Mouse (Mus musculus): Measurements from ENCODE around the gene Panx3. TPM values are rescaled to one million over a fixed set of nuclear protein-coding genes. Genes with fewer than 3 reads are reported as not detected.

Gene Panx3
- polyA plus RNA-seq (2016; fragmentation: Nextera tagmentation; extraction: Ambion mirVana), result 0.31 TPM in 1 of 2 replicates, not detected in the other

DNA sequence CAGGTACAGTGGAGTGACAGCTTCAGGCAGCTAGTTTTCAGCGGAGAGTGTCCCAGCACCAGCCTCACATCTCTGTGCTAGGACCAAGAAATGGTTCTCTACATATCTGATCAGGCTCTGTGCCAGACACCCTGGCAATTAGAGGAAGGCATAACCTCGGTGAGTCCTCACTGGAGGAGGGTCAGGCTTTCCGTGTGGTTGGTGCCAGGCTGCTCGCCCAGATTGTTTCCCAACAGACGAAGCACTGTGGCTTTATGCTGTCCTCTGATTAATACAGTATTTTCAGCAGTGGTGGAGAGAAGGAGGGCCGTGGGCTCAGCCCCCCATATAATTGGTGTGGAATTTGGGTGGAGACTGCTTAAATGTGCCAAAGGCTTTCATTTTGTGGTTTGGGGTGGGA, at the start of gene Panx3:
TSS of gene Panx3 (minus strand) at position 121 of the 400 bp plus-strand sequence.
- H3K4me3 ChIP-seq, result no peak within 1 kb of the TSS
- no peaks in the 10 kb centered on the region for H3K36me3 ChIP-seq
- no peaks in the 10 kb centered on the region for H3K27me3 ChIP-seq (ENCODE audit: insufficient read depth, poor library complexity, severe bottlenecking)
- H3K27ac ChIP-seq, result no peak within 1 kb of the TSS
- peaks cover 20% of the 10 kb centered on the region for H3K4me1 ChIP-seq
- no peak for DNase-seq (ENCODE audit: low spot score)
- no peaks in the 10 kb centered on the region for H3K9me3 ChIP-seq
- WGBS, result 63% methylated on average over 6 of the region's 6 CpGs

DNA sequence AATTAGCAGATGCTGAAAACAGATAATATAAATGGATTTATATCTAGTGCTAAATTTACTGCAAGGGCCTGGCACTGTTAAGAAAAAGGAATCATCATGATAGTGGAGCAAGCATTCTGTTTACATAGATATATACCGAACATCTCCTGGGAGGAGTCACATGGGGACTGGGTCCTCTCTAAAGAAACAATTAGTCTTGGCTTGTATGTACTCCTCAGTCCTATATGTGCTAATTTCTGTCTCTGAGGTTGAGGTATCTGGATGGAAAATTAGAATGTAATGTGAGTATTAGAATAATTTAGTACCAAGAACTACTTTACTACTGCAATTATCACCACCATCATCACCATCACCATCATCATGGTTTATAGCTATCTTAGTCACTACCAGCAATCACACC, 47.1 kb upstream of the Panx3 start, which contains the start of gene Olfr160:
TSS of gene Olfr160 (minus strand) at position 101 of the 400 bp plus-strand sequence.
- Histone ChIP-seq H3K9me3 (no peaks in the 10 kb centered on the region), H3K4me1 (no peaks in the 10 kb centered on the region), H3K36me3 (no peaks in the 10 kb centered on the region), H3K27ac (no peak within 1 kb of the TSS), H3K27me3 (ENCODE audit: insufficient read depth, poor library complexity, severe bottlenecking) (no peaks in the 10 kb centered on the region), H3K4me3 (no peak within 1 kb of the TSS)
- DNase-seq (ENCODE audit: low spot score), result no peak
- 75% methylated on average over 1 of the region's 1 CpGs for WGBS

DNA sequence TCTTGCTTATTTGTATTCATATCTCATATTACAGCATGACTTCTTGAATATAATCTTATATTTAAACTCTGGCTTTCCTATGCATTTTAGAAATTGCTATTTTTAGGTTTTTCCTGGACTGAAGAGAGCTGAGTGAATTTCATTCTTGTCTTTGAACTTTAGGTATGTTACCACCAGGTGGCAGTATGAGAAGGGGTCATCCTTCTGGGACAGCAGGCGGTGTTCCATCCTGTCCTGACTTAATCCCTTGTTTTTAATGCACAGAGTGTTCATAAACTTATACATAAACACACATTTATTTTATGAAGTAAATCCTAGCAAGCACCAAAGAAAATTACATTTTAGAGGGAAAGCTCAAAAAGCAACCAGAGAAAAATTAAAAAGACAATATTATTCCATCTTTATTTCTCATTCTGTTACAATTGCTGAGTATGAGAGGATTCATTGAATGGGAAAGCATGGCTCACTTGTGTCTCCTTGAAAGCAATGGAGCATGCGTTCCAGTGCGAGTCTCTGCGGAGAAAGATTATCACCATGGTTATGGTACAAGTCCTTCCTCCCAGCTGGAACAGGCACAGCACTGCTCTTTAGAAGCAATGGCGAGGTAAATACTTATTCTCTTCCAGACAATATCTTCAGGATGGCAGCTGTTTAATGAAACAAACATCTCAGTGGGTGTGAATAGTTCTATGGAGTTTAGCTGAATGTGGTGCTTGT, 21.1 kb upstream of the Panx3 start:
- no peak overlapping the region for H3K27ac ChIP-seq
- DNase-seq (ENCODE audit: low spot score), result no peak
- H3K9me3 ChIP-seq, result no peaks in the 10 kb centered on the region
- H3K36me3 ChIP-seq, result no peaks in the 10 kb centered on the region
- H3K4me3 ChIP-seq, result no peak overlapping the region
- H3K4me1 ChIP-seq, result no peaks in the 10 kb centered on the region
- no peaks in the 10 kb centered on the region for H3K27me3 ChIP-seq (ENCODE audit: insufficient read depth, poor library complexity, severe bottlenecking)
- WGBS, result 53% methylated on average over 5 of the region's 5 CpGs

DNA sequence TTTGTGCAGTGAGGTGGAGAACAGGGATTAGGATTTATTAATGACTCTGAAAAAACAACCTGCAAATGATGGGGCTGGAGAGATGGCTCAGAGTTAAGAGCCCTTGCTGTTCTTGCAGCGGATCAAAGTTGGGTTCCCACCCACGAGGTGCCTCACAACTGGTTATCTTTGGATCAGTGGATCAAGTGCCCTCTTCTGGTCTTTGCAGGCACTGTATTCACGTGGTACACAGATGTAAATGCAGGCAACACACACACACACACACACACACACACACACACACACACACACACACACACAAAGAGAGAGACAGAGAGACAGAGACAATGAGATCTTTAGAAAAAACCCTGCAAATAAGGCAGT, 18.9 kb upstream of the Panx3 start:
- Histone ChIP-seq H3K27ac (no peak overlapping the region), H3K27me3 (ENCODE audit: insufficient read depth, poor library complexity, severe bottlenecking) (no peaks in the 10 kb centered on the region), H3K36me3 (no peaks in the 10 kb centered on the region), H3K4me3 (no peak overlapping the region), H3K9me3 (no peaks in the 10 kb centered on the region), H3K4me1 (no peaks in the 10 kb centered on the region)
- WGBS, result 44% methylated on average over 3 of the region's 3 CpGs
- DNase-seq (ENCODE audit: low spot score), result no peak

DNA sequence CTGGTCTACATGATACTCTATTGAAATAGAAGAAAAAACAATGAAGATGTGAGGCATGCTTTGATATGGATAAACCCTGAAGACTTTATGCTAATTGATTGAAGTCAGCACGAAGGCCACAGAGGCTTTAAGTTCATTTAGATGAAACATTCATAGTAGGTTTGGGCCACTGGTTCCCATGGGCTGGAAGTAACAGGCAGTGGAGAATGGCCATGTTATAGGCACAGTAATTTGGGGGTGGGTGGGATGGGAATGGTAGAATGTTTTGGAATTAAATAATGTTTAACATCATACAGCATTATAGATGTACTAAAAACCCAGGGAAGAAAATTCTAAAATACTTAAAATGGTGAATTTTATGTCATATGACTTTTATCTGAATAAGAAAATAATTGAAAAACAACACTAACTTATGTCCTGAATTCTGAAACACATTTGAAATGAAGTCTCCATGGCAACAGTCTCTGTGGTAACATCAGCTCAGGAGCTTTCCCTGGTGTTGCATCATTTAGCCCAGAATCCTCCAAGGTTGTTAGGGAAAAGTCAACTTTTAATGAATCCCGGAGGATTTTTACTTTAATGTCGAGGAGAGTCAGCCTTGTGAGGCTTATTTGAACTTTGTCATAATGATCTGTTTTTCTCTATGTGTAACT, 18.4 kb upstream of the Panx3 start:
- no peaks in the 10 kb centered on the region for H3K9me3 ChIP-seq
- no peaks in the 10 kb centered on the region for H3K4me1 ChIP-seq
- WGBS, result 73% methylated on average over 3 of the region's 3 CpGs
- H3K4me3 ChIP-seq, result no peak overlapping the region
- no peak for DNase-seq (ENCODE audit: low spot score)
- H3K27ac ChIP-seq, result no peak overlapping the region
- no peaks in the 10 kb centered on the region for H3K27me3 ChIP-seq (ENCODE audit: insufficient read depth, poor library complexity, severe bottlenecking)
- H3K36me3 ChIP-seq, result no peaks in the 10 kb centered on the region

DNA sequence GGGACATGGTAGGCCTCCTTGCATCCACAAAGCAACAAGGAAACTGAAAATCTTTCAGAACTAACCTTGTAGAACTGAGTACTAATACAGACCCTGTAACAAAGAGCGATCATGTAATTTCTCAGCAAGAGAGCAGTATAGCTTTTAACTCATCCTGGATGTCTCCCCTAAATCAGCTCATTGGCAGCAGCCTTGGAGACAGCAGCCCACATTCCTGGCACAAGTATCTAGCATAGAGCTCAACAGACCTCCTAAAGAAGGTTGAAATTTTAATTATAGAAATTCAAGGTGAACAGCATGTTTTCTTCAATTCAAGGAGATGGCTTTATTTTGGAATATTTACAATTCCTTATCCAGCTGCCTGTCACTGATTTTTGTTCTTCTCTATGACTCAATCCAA, 12.1 kb upstream of the Panx3 start:
- no peak for DNase-seq (ENCODE audit: low spot score)

DNA sequence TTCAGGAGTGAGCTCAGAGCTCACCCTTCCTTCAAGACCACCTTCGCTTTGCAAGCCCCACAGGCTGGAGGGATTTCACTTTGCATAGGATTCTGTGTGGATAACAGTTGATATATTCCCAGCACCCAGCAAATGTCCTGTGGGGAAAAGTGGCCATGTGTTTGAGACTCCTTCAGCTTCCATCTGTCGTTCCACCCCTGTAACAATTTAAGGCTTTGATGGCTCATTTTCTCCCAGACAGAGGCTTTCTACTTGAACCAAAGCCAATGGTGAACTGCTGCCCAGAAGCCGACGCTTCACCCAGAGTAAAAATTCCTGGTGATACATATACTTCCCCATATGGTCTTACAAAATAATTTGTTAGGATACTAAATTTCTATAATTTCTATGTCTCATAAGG, 6.3 kb upstream of the Panx3 start:
- H3K27ac ChIP-seq, result no peak overlapping the region
- H3K36me3 ChIP-seq, result no peaks in the 10 kb centered on the region
- H3K4me1 ChIP-seq, result no peaks in the 10 kb centered on the region
- H3K4me3 ChIP-seq, result no peak overlapping the region
- no peak for DNase-seq (ENCODE audit: low spot score)
- no peaks in the 10 kb centered on the region for H3K9me3 ChIP-seq
- 91% methylated on average over 4 of the region's 4 CpGs for WGBS
- no peaks in the 10 kb centered on the region for H3K27me3 ChIP-seq (ENCODE audit: insufficient read depth, poor library complexity, severe bottlenecking)

More for the DNA sequence above, 12.1 kb upstream of the Panx3 start:
- WGBS, result 82% methylated on average over 1 of the region's 1 CpGs
- no peak overlapping the region for H3K27ac ChIP-seq
- H3K27me3 ChIP-seq (ENCODE audit: insufficient read depth, poor library complexity, severe bottlenecking), result no peaks in the 10 kb centered on the region
- no peaks in the 10 kb centered on the region for H3K9me3 ChIP-seq
- H3K4me3 ChIP-seq, result no peak overlapping the region
- no peaks in the 10 kb centered on the region for H3K36me3 ChIP-seq
- no peaks in the 10 kb centered on the region for H3K4me1 ChIP-seq

DNA sequence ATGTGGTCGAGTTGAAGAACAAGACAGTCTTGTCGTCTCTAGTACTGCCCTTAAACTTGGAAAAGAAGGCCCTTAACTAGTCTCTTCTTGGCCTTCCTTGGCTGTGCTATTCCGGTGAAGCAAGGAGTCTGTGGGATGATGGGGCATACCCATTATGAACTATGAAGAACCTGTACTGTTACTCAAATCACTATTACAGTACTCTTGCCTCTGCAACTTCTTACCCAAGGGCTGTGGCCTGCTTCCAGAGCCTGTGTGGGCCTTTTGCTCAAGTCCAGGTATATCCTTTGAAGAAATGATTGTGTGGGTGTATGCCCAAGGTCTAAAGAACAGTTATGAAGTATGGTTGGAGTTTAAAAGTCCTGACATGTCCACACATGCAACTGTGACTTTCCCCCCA, 1.2 kb upstream of the Panx3 start:
- no peaks in the 10 kb centered on the region for H3K36me3 ChIP-seq
- no peaks in the 10 kb centered on the region for H3K27me3 ChIP-seq (ENCODE audit: insufficient read depth, poor library complexity, severe bottlenecking)
- DNase-seq (ENCODE audit: low spot score), result no peak
- H3K4me3 ChIP-seq, result no peak overlapping the region
- no peak overlapping the region for H3K27ac ChIP-seq
- H3K4me1 ChIP-seq, result 0 out of 2 replicates have a peak, but pooled peaks cover 10% of the 10 kb centered on the region
- H3K9me3 ChIP-seq, result no peaks in the 10 kb centered on the region
- 87% methylated on average over 3 of the region's 3 CpGs for WGBS

DNA sequence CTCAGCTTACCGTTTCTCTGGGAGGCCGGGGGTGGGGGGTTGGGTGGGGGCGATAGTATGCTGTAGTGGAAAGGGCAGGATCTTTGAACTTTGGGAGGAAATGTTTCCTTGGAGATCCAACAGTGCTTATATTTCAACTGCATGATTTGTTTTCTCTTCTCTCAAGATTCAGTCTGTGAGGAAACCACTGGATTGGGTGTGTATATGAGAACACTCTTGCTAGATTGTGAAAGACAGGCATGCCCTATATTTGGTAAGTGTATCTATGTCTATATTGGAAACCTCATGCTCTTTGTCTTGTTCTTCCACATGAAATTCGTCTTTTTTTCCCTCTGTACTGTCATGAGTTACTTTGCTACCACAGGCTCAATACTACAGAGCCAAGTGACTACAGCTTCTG, 643 bp upstream of the Panx3 start:
- H3K36me3 ChIP-seq, result no peaks in the 10 kb centered on the region
- WGBS, result 70% methylated on average over 4 of the region's 4 CpGs
- H3K27me3 ChIP-seq (ENCODE audit: insufficient read depth, poor library complexity, severe bottlenecking), result no peaks in the 10 kb centered on the region
- peaks cover 15% of the 10 kb centered on the region; the same call in 1 of the 2 replicates for H3K4me1 ChIP-seq
- no peak overlapping the region for H3K4me3 ChIP-seq
- no peak overlapping the region for H3K27ac ChIP-seq
- no peak for DNase-seq (ENCODE audit: low spot score)
- no peaks in the 10 kb centered on the region for H3K9me3 ChIP-seq

DNA sequence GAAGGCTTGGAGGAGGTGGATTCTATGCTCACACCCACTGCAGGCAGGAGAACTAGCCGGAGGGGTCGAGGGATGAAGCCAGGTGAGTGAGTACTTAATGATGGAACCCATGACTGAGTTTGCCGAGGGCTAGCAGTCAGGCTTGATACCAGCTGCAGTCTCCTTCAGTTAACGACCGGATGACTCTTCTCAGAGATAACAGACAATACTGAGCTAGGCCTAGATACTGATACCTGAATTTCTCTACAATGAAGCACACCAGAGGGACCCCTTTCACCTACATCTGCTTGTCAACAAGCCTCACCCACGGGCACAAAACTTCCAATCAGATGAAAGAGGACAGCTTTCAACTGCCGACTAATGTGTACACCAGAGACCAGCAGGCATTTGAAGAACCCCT, 3.0 kb downstream of the Panx3 start:
- no peak for DNase-seq (ENCODE audit: low spot score)
- Histone ChIP-seq H3K4me3 (no peak overlapping the region), H3K27me3 (ENCODE audit: insufficient read depth, poor library complexity, severe bottlenecking) (no peaks in the 10 kb centered on the region), H3K27ac (no peak overlapping the region), H3K36me3 (no peaks in the 10 kb centered on the region), H3K4me1 (peaks cover 24% of the 10 kb centered on the region), H3K9me3 (no peaks in the 10 kb centered on the region)
- WGBS, result 56% methylated on average over 7 of the region's 7 CpGs

DNA sequence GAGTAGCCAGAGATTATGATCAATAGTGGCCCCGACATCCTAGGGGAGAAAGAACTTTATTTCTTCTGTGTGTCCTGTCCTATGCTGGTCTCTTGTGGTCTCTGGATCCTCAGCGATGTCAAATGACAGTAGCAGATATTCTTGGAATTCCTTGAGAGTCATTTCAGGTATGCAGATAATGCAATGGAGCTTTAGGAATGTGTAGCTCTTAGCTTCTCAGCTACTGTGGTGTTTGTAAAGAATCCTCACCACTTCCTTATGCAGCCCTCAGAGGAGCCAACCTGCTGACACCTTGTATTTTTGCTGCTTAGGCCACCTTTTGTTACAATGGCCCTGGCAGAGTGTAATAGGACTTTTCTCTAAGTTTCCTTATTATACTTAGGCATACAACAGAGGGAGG, 4.4 kb downstream of the Panx3 start:
- Histone ChIP-seq H3K4me1 (peaks cover 24% of the 10 kb centered on the region), H3K27ac (no peak overlapping the region), H3K27me3 (ENCODE audit: insufficient read depth, poor library complexity, severe bottlenecking) (no peaks in the 10 kb centered on the region), H3K4me3 (no peak overlapping the region), H3K36me3 (no peaks in the 10 kb centered on the region), H3K9me3 (no peaks in the 10 kb centered on the region)
- no peak for DNase-seq (ENCODE audit: low spot score)
- WGBS, result 40% methylated on average over 2 of the region's 2 CpGs

DNA sequence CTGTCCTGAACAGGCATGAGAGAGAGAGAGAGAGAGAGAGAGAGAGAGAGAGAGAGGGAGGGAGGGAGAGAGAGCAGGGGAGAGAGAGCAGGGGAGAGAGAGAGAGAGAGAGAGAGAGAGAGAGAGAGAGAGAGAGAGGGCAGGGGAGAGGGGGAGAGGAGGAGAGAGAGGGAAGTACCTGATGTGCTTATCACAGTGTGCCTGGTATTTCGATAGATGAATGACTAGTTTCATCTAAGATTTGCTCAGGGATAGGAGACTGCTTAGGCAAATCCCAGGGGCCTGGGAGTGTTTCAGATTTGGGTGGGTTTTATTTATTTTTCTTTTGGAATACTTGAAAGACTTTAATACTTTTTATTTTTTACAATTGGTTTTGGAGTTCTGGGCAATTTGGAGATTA, 5.8 kb downstream of the Panx3 start:
- H3K27ac ChIP-seq, result no peak overlapping the region
- no peak for DNase-seq (ENCODE audit: low spot score)
- 62% methylated on average over 1 of the region's 1 CpGs for WGBS
- H3K9me3 ChIP-seq, result no peaks in the 10 kb centered on the region
- no peaks in the 10 kb centered on the region for H3K36me3 ChIP-seq
- H3K4me3 ChIP-seq, result no peak overlapping the region
- peaks cover 24% of the 10 kb centered on the region for H3K4me1 ChIP-seq
- H3K27me3 ChIP-seq (ENCODE audit: insufficient read depth, poor library complexity, severe bottlenecking), result no peaks in the 10 kb centered on the region

DNA sequence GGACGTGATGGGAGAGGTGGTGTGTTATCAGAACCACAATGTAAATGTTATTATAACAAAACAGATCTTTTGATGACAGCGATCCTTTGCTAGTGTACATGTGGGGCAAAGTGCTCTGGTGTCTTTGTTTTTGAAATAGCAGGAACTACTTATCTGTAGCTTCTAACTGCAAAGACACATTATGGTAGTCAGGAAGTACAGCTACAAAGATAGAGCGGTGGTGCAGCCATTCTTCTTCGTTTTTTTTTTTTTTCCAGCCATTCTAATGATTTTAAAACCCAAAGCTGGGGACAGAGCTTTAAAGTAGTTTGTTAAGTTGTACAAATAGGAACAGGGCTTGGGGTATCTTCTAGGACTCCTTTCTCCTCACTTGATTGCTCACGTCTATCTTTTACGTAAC, 9.6 kb downstream of the Panx3 start:
- H3K27ac ChIP-seq, result no peak overlapping the region
- H3K27me3 ChIP-seq (ENCODE audit: insufficient read depth, poor library complexity, severe bottlenecking), result no peaks in the 10 kb centered on the region
- 69% methylated on average over 6 of the region's 6 CpGs for WGBS
- no peak for DNase-seq (ENCODE audit: low spot score)
- no peaks in the 10 kb centered on the region for H3K9me3 ChIP-seq
- peaks cover 2% of the 10 kb centered on the region; the same call in 1 of the 2 replicates for H3K36me3 ChIP-seq
- no peak overlapping the region for H3K4me3 ChIP-seq
- H3K4me1 ChIP-seq, result peaks cover 20% of the 10 kb centered on the region
